Comparison of ENCODE assay signal across 8 mouse cellular contexts in genomic region chr1:71650741-71651140, GRCm38 (mm10). TPM values are rescaled to one million over a fixed set of nuclear protein-coding genes. Genes with fewer than 3 reads are reported as not detected.
DNase-seq lines count a peak whose midpoint lies in the region; ATAC-seq and TF ChIP-seq lines count a peak whose summit lies in the region.

No protein-coding gene starts in this region.

- peaks cover 72% of the 10 kb centered on the region for H3K4me1 ChIP-seq in E14TG2a.4 (replicated peaks; ENCODE audit: low read depth, low read length)
- peaks cover 5% of the 10 kb centered on the region; the same call in 1 of the 2 replicates for H3K4me1 ChIP-seq in heart, postnatal 0 days (ENCODE audit: control insufficient read depth, insufficient read depth)

- H3K4me3 ChIP-seq in E14TG2a.4 (replicated peaks; ENCODE audit: low read length), result peak overlapping the region; percentile 97
- H3K4me3 ChIP-seq in heart, postnatal 0 days (ENCODE audit: low read depth, low read length), result peak overlapping the region; percentile 80

- 51% methylated on average over 6 of the region's 6 CpGs for WGBS in heart, postnatal 0 days

- no peak overlapping the region for H3K9ac ChIP-seq in heart, postnatal 0 days (replicated peaks; ENCODE audit: low read depth, low read length)

- no peaks in the 10 kb centered on the region for H3K27me3 ChIP-seq in E14TG2a.4 (ENCODE audit: insufficient read depth, low read length)
- no peaks in the 10 kb centered on the region for H3K27me3 ChIP-seq in heart, postnatal 0 days (ENCODE audit: control insufficient read depth, insufficient read depth, low read length)

- H3K36me3 ChIP-seq in E14TG2a.4 (ENCODE audit: insufficient read depth, low read length), result peaks cover 54% of the 10 kb centered on the region
- peaks cover 22% of the 10 kb centered on the region; the same call in 1 of the 2 replicates for H3K36me3 ChIP-seq in heart, postnatal 0 days (replicated peaks; ENCODE audit: control insufficient read depth, insufficient read depth, low read length)

- no peak for TF ChIP-seq EP300 in heart, postnatal 0 days (IDR thresholded peaks at IDR 0.05; ENCODE audit: low read depth)

- TF ChIP-seq CTCF in E14TG2a.4 (conservative IDR thresholded peaks at IDR 0.05; ENCODE audit: low read length), result no peak
- no peak for TF ChIP-seq CTCF in heart, postnatal 0 days (IDR thresholded peaks at IDR 0.05; ENCODE audit: low read depth)

- no peak for ATAC-seq in heart, postnatal 0 days (ENCODE audit: insufficient read depth, low read depth)
- no peak for ATAC-seq in cerebellum, adult (ENCODE audit: insufficient number of reproducible peaks, low FRiP score, low TSS enrichment)

- no peak overlapping the region for H3K27ac ChIP-seq in heart, postnatal 0 days (ENCODE audit: low read depth)

- peak; percentile 7 for DNase-seq in adrenal gland, postnatal 10 days
- no peak for DNase-seq in adrenal gland, adult 18-20 months (ENCODE audit: low spot score in 2 of 2)
- no peak for DNase-seq in heart, postnatal 0 days (ENCODE audit: low spot score)
- peak; percentile 19 for DNase-seq in liver
- no peak for DNase-seq in retina, postnatal 1 day
- no peak for DNase-seq in layer of hippocampus, adult 18-20 months (ENCODE audit: low spot score in 2 of 2)

- H3K4me2 ChIP-seq in heart, postnatal 0 days (ENCODE audit: low read depth, low read length), result peak overlapping the region; percentile 98

- no peaks in the 10 kb centered on the region for H3K9me3 ChIP-seq in E14TG2a.4 (ENCODE audit: low read length)
- H3K9me3 ChIP-seq in heart, postnatal 0 days (replicated peaks; ENCODE audit: control insufficient read depth, low read length), result no peaks in the 10 kb centered on the region

RNA-seq across cellular contexts. Expression of gene Fn1, which starts 2.3 kb away (rescaled TPM):
- total RNA-seq in adrenal gland, postnatal 10 days (2021), result 100 to 1,000 TPM; 329 to 502 TPM
- total RNA-seq in adrenal gland, adult 18-20 months (2021), result 10 to 100 TPM; 19.0 to 70.8 TPM
- 234 and 249 TPM in 2 replicates for total RNA-seq in heart, postnatal 0 days (2014; rRNA removed; ENCODE audit: low replicate concordance)
- polyA plus RNA-seq in heart, postnatal 0 days (2015; fragmentation: Nextera tagmentation; extraction: Ambion mirVana), result 76.9 and 84.2 TPM in 2 replicates
- 10 to 100 TPM; 35.2 to 39.9 TPM for total RNA-seq in layer of hippocampus, adult 18-20 months (2021)

Comparison
In these comparisons a context has a peak if more than half of its experiments do, and no peak if none do; other contexts are left out.
1. DNase-seq: peak in adrenal gland, postnatal 10 days (single experiment) and liver (single experiment); none in adrenal gland, adult 18-20 months (0 of 2), heart, postnatal 0 days (single experiment), retina, postnatal 1 day (single experiment) and layer of hippocampus, adult 18-20 months (0 of 2).